Mouse (Mus musculus): ENCODE results near the gene Fam205a3. TPM values are rescaled to one million over a fixed set of nuclear protein-coding genes. Genes with fewer than 3 reads are reported as not detected.
"Not testable (repeated sequence)": the region's sequence is repeated elsewhere in the genome, so short reads cannot be mapped to it uniquely, and the experiment has no call there.

Gene Fam205a3
- total RNA-seq (2021), result not detected
- long read RNA-seq, experiment 1, partial matches to known transcripts, result 0 of 2 reads
- long read RNA-seq, experiment 1, other reads (novel, unspliced or antisense), result 2 of 2 reads
- long read RNA-seq, experiment 2, partial matches to known transcripts, result 1 of 2 reads
- long read RNA-seq, experiment 2, other reads (novel, unspliced or antisense), result 1 of 2 reads

DNA sequence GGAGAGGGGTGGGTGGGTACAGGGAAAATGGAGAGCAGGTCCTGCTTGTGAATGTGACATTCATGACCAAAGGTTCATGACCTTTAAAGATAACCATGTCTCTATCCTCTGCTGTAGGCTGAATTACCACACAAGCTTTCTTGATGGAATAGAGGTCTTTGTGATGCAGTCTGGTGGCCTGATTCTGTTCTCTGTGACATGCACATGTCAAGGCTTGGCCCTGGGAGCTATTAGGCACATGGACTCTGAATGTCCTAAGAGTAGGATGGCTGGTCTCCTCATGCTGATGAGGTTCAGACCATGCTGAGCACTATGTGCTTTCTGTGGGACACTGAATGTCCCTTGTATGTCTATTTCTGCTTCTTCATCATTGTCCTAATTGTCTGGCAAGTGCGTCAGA is at the start of gene Fam205a3:
Gene Fam205a3, plus strand, starts transcription at position 301 of the 400 bp plus-strand sequence.
- intact Hi-C loops (cut with DNase I), result not testable (repeated sequence)

DNA sequence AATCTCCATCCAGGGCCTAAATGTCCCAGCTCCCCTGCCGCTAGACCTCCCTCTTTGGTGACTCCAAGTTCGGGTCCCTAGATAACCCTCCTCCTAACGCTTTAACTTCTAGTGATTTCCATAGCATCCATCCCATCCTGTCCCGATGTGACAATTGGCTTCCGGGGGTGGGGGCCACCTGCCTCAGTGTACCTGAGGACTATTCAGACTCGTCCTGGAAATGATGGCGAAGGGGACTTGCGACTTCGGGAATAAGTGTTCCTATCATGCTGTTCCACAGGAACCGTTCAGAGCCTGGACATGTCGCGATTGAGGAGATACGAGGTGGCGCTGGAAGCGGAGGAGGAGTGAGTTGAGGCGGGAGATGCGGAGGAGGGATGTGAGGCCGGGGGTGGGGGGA is 24.2 kb upstream of the Fam205a3 start, which contains the start of gene Gm21953:
Gene Gm21953, plus strand, starts transcription at position 301 of the 400 bp plus-strand sequence.
- DNase-seq (ENCODE audit: low spot score in 2 of 2); intact Hi-C loops (cut with DNase I): not testable (repeated sequence)

More for the DNA sequence above, at the start of gene Fam205a3:
- not testable (repeated sequence) for DNase-seq (ENCODE audit: low spot score in 2 of 2)

Other genes with a start within 250 kb of the Fam205a3 start
- not detected for gene Gm3893, start 227.1 kb upstream of the Fam205a3 start, total RNA-seq (2021)
- gene Gm13304, start 203.5 kb upstream of the Fam205a3 start, total RNA-seq (2021), result 10 to 100 TPM; 23.3 to 29.3 TPM
- gene Gm13306, start 164.9 kb upstream of the Fam205a3 start, total RNA-seq (2021), result 10 to 100 TPM; 30.9 to 68.6 TPM
- 1 to 10 TPM; 1.0 to 1.4 TPM for gene Gm13305, start 149.7 kb upstream of the Fam205a3 start, total RNA-seq (2021)
- 10 to 100 TPM in 1 of 2 experiments, 1 to 10 TPM in 1; 7.9 to 15.5 TPM for gene Gm10600, start 77.7 kb upstream of the Fam205a3 start, total RNA-seq (2021)
- gene Ccl21b, start 62.6 kb upstream of the Fam205a3 start, total RNA-seq (2021), result not detected
- not detected for gene Gm21953, start 24.1 kb upstream of the Fam205a3 start, total RNA-seq (2021)
- gene Gm21586, start 121.0 kb downstream of the Fam205a3 start, total RNA-seq (2021), result not detected
- gene Gm2163, start 148.4 kb downstream of the Fam205a3 start, total RNA-seq (2021), result 1 to 10 TPM; 6.0 to 6.9 TPM
- not detected for gene Fam205a2, start 209.8 kb downstream of the Fam205a3 start, total RNA-seq (2021)